Mouse (Mus musculus) stomach, postnatal 0 days (tissue): ENCODE data around the gene Gm597. TPM values are rescaled to one million over a fixed set of nuclear protein-coding genes. Genes with fewer than 3 reads are reported as not detected.

Experiments
- ATAC-seq: fragments of 200-750 bp; cut with Nextera tagmentation; 2 replicates; pipeline ENCODE4 v1.8.0; 2017; ENCODE audit not compliant: low FRiP score, low TSS enrichment
- DNase-seq: peaks from one replicate; pipeline ENCODE4 v3.0.0-alpha.2; 2016; ENCODE audit warnings: low spot score
- H3K27ac ChIP-seq: fragments of 300-500 bp; sonication (generic); replicated peaks from 2 replicates; pipeline ENCODE4 v1.5.1; 2014; ENCODE audit warnings: mild to moderate bottlenecking, control low read depth
- H3K27me3 ChIP-seq: fragments of 300-500 bp; sonication (generic); 2 replicates; pipeline ENCODE4 v1.6.1; 2014; ENCODE audit warnings: low read length; ENCODE audit not compliant: control insufficient read depth, insufficient read depth
- H3K36me3 ChIP-seq: fragments of 300-500 bp; sonication (generic); 2 replicates; pipeline ENCODE4 v1.6.1; 2014; ENCODE audit warnings: low read length, mixed read lengths; ENCODE audit not compliant: control insufficient read depth, insufficient read depth
- H3K4me1 ChIP-seq: fragments of 300-500 bp; sonication (generic); replicated peaks from 2 replicates; pipeline ENCODE4 v1.6.1; 2014; ENCODE audit warnings: antibody characterized with exemption; ENCODE audit not compliant: control insufficient read depth, insufficient read depth
- H3K4me2 ChIP-seq: fragments of 300-500 bp; sonication (generic); replicated peaks from 2 replicates; pipeline ENCODE4 v1.6.1; 2014; ENCODE audit warnings: low read depth, mild to moderate bottlenecking, control low read depth, moderate library complexity
- H3K4me3 ChIP-seq: fragments of 300-500 bp; sonication (generic); 2 replicates; pipeline ENCODE4 v1.5.1; 2014; ENCODE audit warnings: low read depth, low read length, control low read depth
- H3K9ac ChIP-seq: fragments of 300-500 bp; sonication (generic); 2 replicates; pipeline ENCODE4 v1.6.1; 2014; ENCODE audit warnings: mild to moderate bottlenecking, low read length, control low read depth, mixed read lengths
- H3K9me3 ChIP-seq: fragments of 300-500 bp; sonication (generic); 2 replicates; pipeline ENCODE4 v1.6.1; 2016; ENCODE audit warnings: low read length; ENCODE audit not compliant: control insufficient read depth
- CTCF ChIP-seq: IDR thresholded peaks from 2 replicates; pipeline ENCODE4 v1.5.1; 2016; ENCODE audit warnings: antibody characterized with exemption, low read depth, mild to moderate bottlenecking, moderate library complexity
- EP300 ChIP-seq: optimal IDR thresholded peaks from 2 replicates; pipeline ENCODE3; 2016; ENCODE audit warnings: antibody characterized with exemption
- WGBS: fragments of 180-500 bp; shearing (Covaris S2); extraction: QIAGEN DNeasy Blood & Tissue Kit; methylation state at CpG from one replicate; pipeline ENCODE4 v1.1.7; 2014; 5-methylcytosine and 5-hydroxymethylcytosine counted together
- polyA plus RNA-seq: library from polyadenylated mRNA; unstranded; fragments of >200 nt; fragmentation: Nextera tagmentation; extraction: Ambion mirVana; gene quantifications from 2 replicates; pipeline ENCODE4 v1.2.1, GENCODE M21; 2015

The Gm597 gene
- not detected in 2 replicates for polyA plus RNA-seq

DNA sequence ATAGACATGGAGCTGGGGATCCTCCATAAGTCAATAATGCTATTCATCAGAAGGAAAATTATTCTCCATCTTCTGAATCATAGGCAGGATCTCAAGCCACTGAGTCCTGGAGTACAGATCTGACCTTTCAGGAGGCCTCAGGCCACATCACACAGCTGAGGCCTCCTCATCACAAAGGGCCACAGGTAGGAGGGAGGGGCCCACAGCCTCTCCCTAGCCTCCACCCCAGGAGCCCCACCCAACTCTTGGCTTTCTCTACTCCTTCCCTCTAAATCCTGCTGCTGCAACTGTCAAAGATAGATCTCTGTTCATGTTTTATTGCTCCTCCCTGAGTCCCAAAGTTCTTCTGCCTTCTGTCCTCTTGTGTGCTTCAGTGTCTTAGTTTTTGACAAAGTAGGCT lies at the start of gene Gm597:
Gene Gm597 (minus strand): TSS at position 101 of the 400 bp plus-strand sequence.
- no peak for DNase-seq
- Histone ChIP-seq H3K9ac (no peak within 1 kb of the TSS), H3K9me3 (no peaks in the 10 kb centered on the region), H3K4me2 (no peak within 1 kb of the TSS), H3K27me3 (no peaks in the 10 kb centered on the region), H3K4me3 (no peak within 1 kb of the TSS), H3K27ac (no peak within 1 kb of the TSS), H3K36me3 (no peaks in the 10 kb centered on the region), H3K4me1 (no peaks in the 10 kb centered on the region)
- TF ChIP-seq EP300 (no peak), CTCF (no peak)
- ATAC-seq, result no peak

DNA sequence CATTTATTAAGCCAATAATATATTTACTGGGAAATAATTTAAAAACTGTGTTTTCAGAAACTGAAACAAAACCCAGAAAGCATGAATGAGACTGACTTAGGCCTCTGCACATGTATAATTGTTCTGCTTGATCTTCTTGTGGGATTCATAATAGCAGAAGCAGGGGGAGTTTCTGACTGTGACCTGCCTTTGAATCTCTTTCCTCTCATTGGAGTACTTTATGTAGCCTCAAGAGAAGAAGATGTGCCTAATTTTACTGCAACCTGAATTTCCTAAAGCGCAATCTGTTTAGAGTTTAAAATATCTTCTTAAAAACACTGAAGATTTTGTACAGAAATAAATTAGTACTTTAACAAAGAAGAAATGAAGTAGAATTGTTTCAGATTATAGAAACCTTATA lies 27.6 kb upstream of the Gm597 start:
- DNase-seq, result no peak
- H3K27ac ChIP-seq, result no peak overlapping the region
- TF ChIP-seq CTCF (no peak), EP300 (no peak)
- WGBS, result 96% methylated on average over 1 of the region's 1 CpGs
- H3K4me2 ChIP-seq, result no peak overlapping the region
- no peaks in the 10 kb centered on the region for H3K4me1 ChIP-seq
- no peak overlapping the region for H3K4me3 ChIP-seq
- no peak for ATAC-seq
- H3K36me3 ChIP-seq, result no peaks in the 10 kb centered on the region
- no peak overlapping the region for H3K9ac ChIP-seq
- H3K27me3 ChIP-seq, result no peaks in the 10 kb centered on the region
- no peaks in the 10 kb centered on the region for H3K9me3 ChIP-seq

DNA sequence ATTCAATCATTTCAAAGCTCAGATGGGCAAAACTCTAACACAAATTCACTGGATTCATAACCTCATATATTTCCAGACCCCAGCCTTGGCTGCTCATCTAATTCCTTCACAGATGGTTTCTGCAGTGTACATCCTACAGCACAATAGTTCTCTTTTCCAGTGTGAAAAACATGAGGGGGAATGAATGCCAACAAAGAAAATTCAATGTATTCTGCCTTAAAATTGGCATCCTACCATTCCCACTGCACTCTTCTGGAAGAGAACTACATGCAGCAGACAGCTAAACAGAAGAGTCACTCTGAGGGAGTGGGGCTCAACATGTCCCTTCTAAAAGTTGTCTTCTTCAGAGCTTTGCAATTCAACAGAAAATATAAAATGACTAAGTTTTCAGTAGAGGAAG lies 26.6 kb upstream of the Gm597 start:
- H3K36me3 ChIP-seq, result no peaks in the 10 kb centered on the region
- H3K4me1 ChIP-seq, result no peaks in the 10 kb centered on the region
- H3K27me3 ChIP-seq, result no peaks in the 10 kb centered on the region
- H3K9me3 ChIP-seq, result no peaks in the 10 kb centered on the region
- ATAC-seq (no peak), DNase-seq (no peak)
- no peak overlapping the region for H3K4me2 ChIP-seq
- TF ChIP-seq EP300 (no peak), CTCF (no peak)
- no peak overlapping the region for H3K9ac ChIP-seq
- H3K4me3 ChIP-seq, result no peak overlapping the region
- no peak overlapping the region for H3K27ac ChIP-seq

DNA sequence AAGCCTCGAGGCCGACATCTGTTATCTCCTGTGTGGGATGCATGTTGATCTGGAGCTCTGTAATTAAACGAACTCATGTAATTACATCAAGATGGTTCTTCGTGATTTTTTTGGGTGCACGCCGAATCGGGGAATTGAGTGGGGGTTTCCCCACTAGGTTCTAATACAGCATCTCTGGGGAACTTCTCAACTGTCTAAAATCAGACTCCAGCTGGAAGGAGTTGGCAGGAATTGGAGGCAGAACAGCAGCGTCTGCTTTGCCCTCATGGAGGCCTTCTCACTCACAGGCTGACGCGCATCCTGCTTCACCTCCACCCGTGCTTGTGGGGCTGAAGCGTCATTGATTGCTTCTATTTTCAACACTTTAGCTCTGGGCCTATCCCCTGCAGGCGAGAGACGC lies 20.8 kb upstream of the Gm597 start:
- Histone ChIP-seq H3K4me2 (no peak overlapping the region), H3K27ac (no peak overlapping the region), H3K9ac (no peak overlapping the region), H3K36me3 (no peaks in the 10 kb centered on the region), H3K9me3 (no peaks in the 10 kb centered on the region), H3K4me3 (no peak overlapping the region), H3K27me3 (no peaks in the 10 kb centered on the region), H3K4me1 (no peaks in the 10 kb centered on the region)
- DNase-seq (no peak), ATAC-seq (no peak)
- TF ChIP-seq EP300 (no peak), CTCF (no peak)
- 85% methylated on average over 14 of the region's 14 CpGs for WGBS
